Mouse (Mus musculus) testis, adult 2 months (tissue): ENCODE measurements around the gene Insm2.

Source experiments
- CTCF ChIP-seq: fragments of 200-500 bp; IDR thresholded peaks from 2 replicates; pipeline ENCODE4 v1.5.1; 2012; ENCODE audit warnings: low read depth, mild to moderate bottlenecking, inconsistent platforms, low read length, moderate library complexity; ENCODE audit not compliant: control insufficient read depth, insufficient read depth, insufficient replicate concordance
- POLR2A ChIP-seq: fragments of 200-500 bp; IDR thresholded peaks from 2 replicates; pipeline ENCODE4 v1.6.1; 2012; ENCODE audit warnings: low read depth, mild to moderate bottlenecking, inconsistent platforms, low read length, moderate library complexity; ENCODE audit not compliant: control insufficient read depth

GRCm38 (mm10) chr12:55648011-55648525 is 48.8 kb downstream of the Insm2 start:
- TF ChIP-seq CTCF (no peak), POLR2A (no peak)
